14 mouse cellular contexts compared by ENCODE assay signal in the genomic region with DNA sequence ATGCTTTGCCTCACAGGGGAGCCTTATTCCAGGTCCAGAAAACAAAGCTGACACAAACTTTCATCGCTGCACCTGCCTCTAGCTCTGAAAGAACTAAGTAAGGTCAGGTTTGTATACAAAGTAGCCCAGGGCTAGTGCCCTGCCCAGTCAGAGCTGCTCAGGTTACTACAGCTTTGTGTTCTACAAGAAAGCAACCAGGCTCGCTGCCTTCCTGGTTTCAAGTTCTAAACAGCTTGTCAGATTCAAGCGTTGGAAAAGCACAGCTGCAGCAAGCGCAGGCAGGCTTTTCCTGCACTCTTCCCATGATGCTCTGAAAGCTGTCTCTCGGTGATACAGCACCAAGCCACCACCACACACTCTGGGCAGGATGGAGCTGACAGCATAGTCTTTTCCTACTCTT. TPM values are rescaled to one million over a fixed set of nuclear protein-coding genes. Genes with fewer than 3 reads are reported as not detected.
DNase-seq lines count a peak whose midpoint lies in the region; ATAC-seq and TF ChIP-seq lines count a peak whose summit lies in the region.
"Had no signal": no experiment of that assay in that cellular context is flagged by ENCODE, and none has a peak within 500 bp of the region (broad histone marks: within the 10 kb centered on the region; RNA-seq: fewer than 3 reads in every experiment).

No protein-coding gene starts in this region.

- peak; percentile 56 for DNase-seq in forebrain, postnatal 0 days
- DNase-seq in forebrain, embryonic 11.5 days (ENCODE audit: low spot score) = no peak
- DNase-seq in testis, postnatal 14 days (ENCODE audit: low spot score) = peak; percentile 52
- no peak for DNase-seq in testis, postnatal 10 days (ENCODE audit: low spot score)
- DNase-seq in left cerebral cortex, adult 2 months (ENCODE audit: extremely low spot score in 1 of 2, low spot score in 2 of 2) = no peak
- DNase-seq in urinary bladder, postnatal 25 days (ENCODE audit: low spot score) = no peak
- DNase-seq: cerebellum, adult 2 months; retina, postnatal 1 day; thymus, adult 18-20 months had no signal

- no peaks in the 10 kb centered on the region for H3K9me3 ChIP-seq in forebrain, postnatal 0 days (ENCODE audit: low read length)
- H3K9me3 ChIP-seq in forebrain, embryonic 11.5 days (ENCODE audit: control insufficient read depth, low read length) = no peaks in the 10 kb centered on the region
- H3K9me3 ChIP-seq in embryonic facial prominence, embryonic 15.5 days (replicated peaks) = no peaks in the 10 kb centered on the region
- H3K9me3 ChIP-seq in stomach, embryonic 16.5 days (replicated peaks; ENCODE audit: control insufficient read depth, low read length) = no peaks in the 10 kb centered on the region
- H3K9me3 ChIP-seq: limb, embryonic 15.5 days had no signal

- intact Hi-C loops in left cerebral cortex, adult 2 months (cut with DNase I) = no loop called here

- H3K27ac ChIP-seq in forebrain, postnatal 0 days (ENCODE audit: low read depth, low read length) = no peak overlapping the region
- H3K27ac ChIP-seq in forebrain, embryonic 11.5 days (ENCODE audit: low read depth, low read length) = no peak overlapping the region
- H3K27ac ChIP-seq in embryonic facial prominence, embryonic 15.5 days (replicated peaks) = 0 out of 2 replicates have a peak overlapping the region, but pooled peaks have one; percentile 41
- peak overlapping the region; percentile 32; the same call in 1 of the 2 replicates for H3K27ac ChIP-seq in stomach, embryonic 16.5 days (ENCODE audit: low read length)
- H3K27ac ChIP-seq in left cerebral cortex, adult 2 months = no peak overlapping the region
- H3K27ac ChIP-seq: limb, embryonic 15.5 days had no signal

- no peaks in the 10 kb centered on the region for H3K27me3 ChIP-seq in forebrain, postnatal 0 days (ENCODE audit: insufficient read depth, low read length)
- H3K27me3 ChIP-seq in forebrain, embryonic 11.5 days (ENCODE audit: control insufficient read depth, insufficient read depth, low read length) = no peaks in the 10 kb centered on the region
- H3K27me3 ChIP-seq in embryonic facial prominence, embryonic 15.5 days = no peaks in the 10 kb centered on the region
- no peaks in the 10 kb centered on the region for H3K27me3 ChIP-seq in stomach, embryonic 16.5 days (ENCODE audit: control insufficient read depth, insufficient read depth, low read length)

- H3K4me3 ChIP-seq in forebrain, postnatal 0 days (ENCODE audit: low read depth, low read length) = no peak overlapping the region
- no peak overlapping the region for H3K4me3 ChIP-seq in forebrain, embryonic 11.5 days (ENCODE audit: low read depth, low read length)
- H3K4me3 ChIP-seq in embryonic facial prominence, embryonic 15.5 days (replicated peaks) = no peak overlapping the region
- no peak overlapping the region for H3K4me3 ChIP-seq in stomach, embryonic 16.5 days (replicated peaks; ENCODE audit: low read length)
- H3K4me3 ChIP-seq in left cerebral cortex, adult 2 months = no peak overlapping the region
- H3K4me3 ChIP-seq: limb, embryonic 15.5 days had no signal

- no peak for ATAC-seq in forebrain, postnatal 0 days
- ATAC-seq in forebrain, embryonic 11.5 days (replicated peaks; ENCODE audit: low FRiP score) = no peak
- ATAC-seq in embryonic facial prominence, embryonic 15.5 days (ENCODE audit: insufficient number of reproducible peaks, low FRiP score, low TSS enrichment, low read depth) = no peak
- ATAC-seq in stomach, embryonic 16.5 days (ENCODE audit: insufficient read depth, low FRiP score) = no peak
- ATAC-seq: activated CD4-positive, CD25-positive, alpha-beta regulatory T cell, adult 4 months; hindbrain, embryonic 16.5 days had no signal

- TF ChIP-seq CTCF in forebrain, postnatal 0 days (IDR thresholded peaks at IDR 0.05; ENCODE audit: low read depth) = no peak
- no peak for TF ChIP-seq CTCF in left cerebral cortex, adult 2 months (IDR thresholded peaks at IDR 0.05)

- H3K4me1 ChIP-seq in forebrain, postnatal 0 days (ENCODE audit: insufficient read depth) = no peaks in the 10 kb centered on the region; the same call in 1 of the 2 replicates
- H3K4me1 ChIP-seq in forebrain, embryonic 11.5 days (replicated peaks; ENCODE audit: control insufficient read depth, insufficient read depth, low read length) = peaks cover 2% of the 10 kb centered on the region; the same call in 1 of the 2 replicates
- peaks cover 22% of the 10 kb centered on the region for H3K4me1 ChIP-seq in embryonic facial prominence, embryonic 15.5 days
- H3K4me1 ChIP-seq in stomach, embryonic 16.5 days (ENCODE audit: control insufficient read depth, insufficient read depth, low read length) = peaks cover 25% of the 10 kb centered on the region

- H3K4me2 ChIP-seq in forebrain, postnatal 0 days (ENCODE audit: low read depth) = no peak overlapping the region
- no peak overlapping the region for H3K4me2 ChIP-seq in forebrain, embryonic 11.5 days (ENCODE audit: low read depth, low read length, severe bottlenecking)
- H3K4me2 ChIP-seq in embryonic facial prominence, embryonic 15.5 days (replicated peaks) = no peak overlapping the region
- no peak overlapping the region for H3K4me2 ChIP-seq in stomach, embryonic 16.5 days (ENCODE audit: low read depth, low read length)
- H3K4me2 ChIP-seq: limb, embryonic 15.5 days had no signal

- 45% methylated on average over 5 of the region's 5 CpGs for whole genome bisulfite sequencing in forebrain, postnatal 0 days
- 60% methylated on average over 5 of the region's 5 CpGs for WGBS in forebrain, embryonic 11.5 days
- WGBS in embryonic facial prominence, embryonic 15.5 days = 26% methylated on average over 5 of the region's 5 CpGs
- 22% methylated on average over 5 of the region's 5 CpGs for WGBS in stomach, embryonic 16.5 days

- H3K36me3 ChIP-seq in forebrain, postnatal 0 days (ENCODE audit: insufficient read depth) = no peaks in the 10 kb centered on the region
- no peaks in the 10 kb centered on the region for H3K36me3 ChIP-seq in forebrain, embryonic 11.5 days (ENCODE audit: control insufficient read depth, insufficient read depth, low read length)
- no peaks in the 10 kb centered on the region for H3K36me3 ChIP-seq in embryonic facial prominence, embryonic 15.5 days
- no peaks in the 10 kb centered on the region for H3K36me3 ChIP-seq in stomach, embryonic 16.5 days (ENCODE audit: control insufficient read depth, insufficient read depth, low read length)
- H3K36me3 ChIP-seq: limb, embryonic 15.5 days had no signal

- no peak overlapping the region for H3K9ac ChIP-seq in forebrain, postnatal 0 days
- no peak overlapping the region; the same call in 1 of the 2 replicates for H3K9ac ChIP-seq in forebrain, embryonic 11.5 days (ENCODE audit: low read length)
- H3K9ac ChIP-seq in embryonic facial prominence, embryonic 15.5 days = no peak overlapping the region
- H3K9ac ChIP-seq in stomach, embryonic 16.5 days (ENCODE audit: low read length) = no peak overlapping the region
- H3K9ac ChIP-seq: limb, embryonic 15.5 days had no signal

RNA-seq across cellular contexts. Expression of a gene that starts 34.4 kb away (rescaled TPM):
- total RNA-seq in forebrain, postnatal 0 days (2014; rRNA removed) = 55.4 and 55.5 TPM in 2 replicates
- polyA plus RNA-seq in forebrain, postnatal 0 days (2015; fragmentation: Nextera tagmentation; extraction: Ambion mirVana) = 58.2 and 63.1 TPM in 2 replicates
- 81.6 and 83.7 TPM in 2 replicates for polyA plus RNA-seq in forebrain, embryonic 11.5 days (2014; fragmentation: Nextera tagmentation; extraction: Ambion mirVana)
- 40.0 and 51.5 TPM in 2 replicates for polyA plus RNA-seq in embryonic facial prominence, embryonic 15.5 days (2015; fragmentation: Nextera tagmentation; extraction: Ambion mirVana)
- 47.4 and 49.3 TPM in 2 replicates for polyA plus RNA-seq in stomach, embryonic 16.5 days (2015; fragmentation: Nextera tagmentation; extraction: Ambion mirVana)
- 10 to 100 TPM; 53.0 to 58.8 TPM for total RNA-seq in left cerebral cortex, adult 2 months (2021)

Comparison
In these comparisons a context has a peak if more than half of its experiments do, and no peak if none do; other contexts are left out.
1. DNase-seq: peak in forebrain, postnatal 0 days (single experiment) and testis, postnatal 14 days (single experiment); none in forebrain, embryonic 11.5 days (single experiment), testis, postnatal 10 days (single experiment), left cerebral cortex, adult 2 months (0 of 2) and urinary bladder, postnatal 25 days (single experiment).
2. H3K27ac ChIP-seq: peak in embryonic facial prominence, embryonic 15.5 days (single experiment) and stomach, embryonic 16.5 days (single experiment); none in forebrain, postnatal 0 days (single experiment), forebrain, embryonic 11.5 days (single experiment) and left cerebral cortex, adult 2 months (single experiment).